Mouse (Mus musculus): ENCODE data around the gene Upk3a.
"Not testable (repeated sequence)": the region's sequence is repeated elsewhere in the genome, so short reads cannot be mapped to it uniquely, and the experiment has no call there.

Gene Upk3a

GRCm38 (mm10) chr15:84999911-85000310, 17.0 kb upstream of the Upk3a start:
- no peak for DNase-seq (ENCODE audit: low spot score in 2 of 2)

- peak; percentile 80 to 87 for DNase-seq (ENCODE audit: low spot score in 2 of 2)
These were observed 15.7 kb upstream of the Upk3a start for GRCm38 (mm10) chr15:85000984-85001982.

GRCm38 (mm10) chr15:85009666-85010065, 7.3 kb upstream of the Upk3a start:
- no peak for DNase-seq (ENCODE audit: low spot score in 2 of 2)

GRCm38 (mm10) chr15:85011895-85012661, 4.9 kb upstream of the Upk3a start:
- DNase-seq (ENCODE audit: low spot score in 2 of 2), result no peak

GRCm38 (mm10) chr15:85012662-85013054, 4.3 kb upstream of the Upk3a start:
- DNase-seq (ENCODE audit: low spot score in 2 of 2), result no peak

GRCm38 (mm10) chr15:85015771-85016170, 1.2 kb upstream of the Upk3a start:
- DNase-seq (ENCODE audit: low spot score in 2 of 2), result no peak

- no peak for DNase-seq (ENCODE audit: low spot score in 2 of 2)
These were observed 5.3 kb downstream of the Upk3a start for GRCm38 (mm10) chr15:85022211-85022610.

- no peak for DNase-seq (ENCODE audit: low spot score in 2 of 2)
These were observed 9.3 kb downstream of the Upk3a start for GRCm38 (mm10) chr15:85026197-85026596.

GRCm38 (mm10) chr15:85027740-85028139, 10.8 kb downstream of the Upk3a start:
- no peak for DNase-seq (ENCODE audit: low spot score in 2 of 2)

GRCm38 (mm10) chr15:85028648-85029047, 11.7 kb downstream of the Upk3a start, which contains the start of gene Fam118a:
Gene Fam118a, plus strand, starts transcription at chr15:85028948.
- not testable (repeated sequence) for DNase-seq (ENCODE audit: low spot score in 2 of 2)

- not testable (repeated sequence) for DNase-seq (ENCODE audit: low spot score in 2 of 2)
These were observed 13.7 kb downstream of the Upk3a start for GRCm38 (mm10) chr15:85030643-85031042.

- no peak for DNase-seq (ENCODE audit: low spot score in 2 of 2)
These were observed 14.9 kb downstream of the Upk3a start for GRCm38 (mm10) chr15:85031866-85032265.

- DNase-seq (ENCODE audit: low spot score in 2 of 2), result peak in 1 of 2 experiments; percentile 58
These were observed 17.0 kb downstream of the Upk3a start for GRCm38 (mm10) chr15:85033916-85034315.

GRCm38 (mm10) chr15:85036566-85037342, 19.8 kb downstream of the Upk3a start:
- DNase-seq (ENCODE audit: low spot score in 2 of 2), result peak; percentile 98 to 99

GRCm38 (mm10) chr15:85037343-85037690, 20.4 kb downstream of the Upk3a start:
- no peak for DNase-seq (ENCODE audit: low spot score in 2 of 2)

- DNase-seq (ENCODE audit: low spot score in 2 of 2), result no peak
These were observed 24.7 kb downstream of the Upk3a start for GRCm38 (mm10) chr15:85041546-85042225.

- peak in 1 of 2 experiments; percentile 62 for DNase-seq (ENCODE audit: low spot score in 2 of 2)
These were observed 25.5 kb downstream of the Upk3a start for GRCm38 (mm10) chr15:85042361-85042954.

GRCm38 (mm10) chr15:85043116-85043515, 26.2 kb downstream of the Upk3a start:
- no peak for DNase-seq (ENCODE audit: low spot score in 2 of 2)

- DNase-seq (ENCODE audit: low spot score in 2 of 2), result no peak
These were observed 26.8 kb downstream of the Upk3a start for GRCm38 (mm10) chr15:85043761-85044160.

- no peak for DNase-seq (ENCODE audit: low spot score in 2 of 2)
These were observed 29.4 kb downstream of the Upk3a start for GRCm38 (mm10) chr15:85046230-85046950.

Data from urinary bladder, postnatal 36 days (tissue).